Mouse (Mus musculus): ENCODE measurements around the gene 1110051M20Rik. TPM values are rescaled to one million over a fixed set of nuclear protein-coding genes. Genes with fewer than 3 reads are reported as not detected.

1110051M20Rik gene
- polyA plus RNA-seq, 1 experiment from 2014 or later: 69.4 TPM

GRCm38 (mm10) chr2:91476251-91476661 is 31.8 kb upstream of the 1110051M20Rik start:
- no peak overlapping the region for H3K9ac ChIP-seq (ENCODE audit: low read length)

GRCm38 (mm10) chr2:91475791-91476190 is 31.3 kb upstream of the 1110051M20Rik start:
- ATAC-seq (ENCODE audit: low read depth): no peak
- peaks cover 10% of the 10 kb centered on the region for H3K4me1 ChIP-seq (replicated peaks; ENCODE audit: control insufficient read depth, insufficient read depth, low read length)
- H3K36me3 ChIP-seq (ENCODE audit: control insufficient read depth, insufficient read depth, low read length): peaks cover 61% of the 10 kb centered on the region
- 68% methylated on average over 7 of the region's 7 CpGs for WGBS
- H3K4me3 ChIP-seq (ENCODE audit: low read length): no peak overlapping the region
- no peaks in the 10 kb centered on the region for H3K9me3 ChIP-seq (ENCODE audit: control insufficient read depth, low read length)
- H3K4me2 ChIP-seq (ENCODE audit: low read depth, low read length): no peak overlapping the region
- H3K9ac ChIP-seq (ENCODE audit: low read length): no peak overlapping the region
- H3K27ac ChIP-seq (ENCODE audit: low read length): no peak overlapping the region
- no peaks in the 10 kb centered on the region for H3K27me3 ChIP-seq (ENCODE audit: control insufficient read depth, insufficient read depth, low read depth, low read length)

More at GRCm38 (mm10) chr2:91476251-91476661, 31.8 kb upstream of the 1110051M20Rik start:
- Histone ChIP-seq H3K4me3 (ENCODE audit: low read length) (no peak overlapping the region), H3K27me3 (ENCODE audit: control insufficient read depth, insufficient read depth, low read depth, low read length) (no peaks in the 10 kb centered on the region), H3K9me3 (ENCODE audit: control insufficient read depth, low read length) (no peaks in the 10 kb centered on the region), H3K4me2 (ENCODE audit: low read depth, low read length) (no peak overlapping the region), H3K36me3 (ENCODE audit: control insufficient read depth, insufficient read depth, low read length) (peaks cover 60% of the 10 kb centered on the region), H3K4me1 (replicated peaks; ENCODE audit: control insufficient read depth, insufficient read depth, low read length) (peaks cover 10% of the 10 kb centered on the region), H3K27ac (ENCODE audit: low read length) (no peak overlapping the region)
- ATAC-seq (ENCODE audit: low read depth): no peak
- WGBS: 64% methylated on average over 17 of the region's 17 CpGs

DNA sequence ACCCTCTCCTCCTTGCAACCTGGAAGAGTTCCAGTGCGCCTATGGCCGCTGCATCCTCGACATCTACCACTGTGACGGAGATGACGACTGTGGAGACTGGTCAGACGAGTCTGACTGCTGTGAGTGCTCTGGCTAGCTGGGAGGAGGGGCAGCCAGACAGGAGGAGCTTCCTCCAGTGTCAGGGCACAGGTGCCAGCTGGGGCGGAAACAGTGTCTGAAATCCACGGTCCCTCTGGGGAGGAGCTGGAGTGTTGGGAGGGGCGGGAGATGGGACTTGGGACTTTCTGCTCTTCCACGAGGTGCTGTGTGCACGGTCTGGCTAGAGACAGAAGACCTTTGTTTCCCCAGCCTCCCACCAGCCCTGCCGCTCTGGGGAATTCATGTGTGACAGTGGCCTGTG is 29.9 kb upstream of the 1110051M20Rik start:
- H3K9me3 ChIP-seq (ENCODE audit: control insufficient read depth, low read length): no peaks in the 10 kb centered on the region
- H3K36me3 ChIP-seq (ENCODE audit: control insufficient read depth, insufficient read depth, low read length): peaks cover 54% of the 10 kb centered on the region
- no peak overlapping the region for H3K9ac ChIP-seq (ENCODE audit: low read length)
- no peaks in the 10 kb centered on the region for H3K27me3 ChIP-seq (ENCODE audit: control insufficient read depth, insufficient read depth, low read depth, low read length)
- no peak overlapping the region for H3K4me2 ChIP-seq (ENCODE audit: low read depth, low read length)
- H3K4me3 ChIP-seq (ENCODE audit: low read length): no peak overlapping the region
- 51% methylated on average over 12 of the region's 12 CpGs for WGBS
- ATAC-seq (ENCODE audit: low read depth): peak; percentile 83
- H3K27ac ChIP-seq (ENCODE audit: low read length): no peak overlapping the region; the same call in 1 of the 2 replicates
- peaks cover 10% of the 10 kb centered on the region for H3K4me1 ChIP-seq (replicated peaks; ENCODE audit: control insufficient read depth, insufficient read depth, low read length)

DNA sequence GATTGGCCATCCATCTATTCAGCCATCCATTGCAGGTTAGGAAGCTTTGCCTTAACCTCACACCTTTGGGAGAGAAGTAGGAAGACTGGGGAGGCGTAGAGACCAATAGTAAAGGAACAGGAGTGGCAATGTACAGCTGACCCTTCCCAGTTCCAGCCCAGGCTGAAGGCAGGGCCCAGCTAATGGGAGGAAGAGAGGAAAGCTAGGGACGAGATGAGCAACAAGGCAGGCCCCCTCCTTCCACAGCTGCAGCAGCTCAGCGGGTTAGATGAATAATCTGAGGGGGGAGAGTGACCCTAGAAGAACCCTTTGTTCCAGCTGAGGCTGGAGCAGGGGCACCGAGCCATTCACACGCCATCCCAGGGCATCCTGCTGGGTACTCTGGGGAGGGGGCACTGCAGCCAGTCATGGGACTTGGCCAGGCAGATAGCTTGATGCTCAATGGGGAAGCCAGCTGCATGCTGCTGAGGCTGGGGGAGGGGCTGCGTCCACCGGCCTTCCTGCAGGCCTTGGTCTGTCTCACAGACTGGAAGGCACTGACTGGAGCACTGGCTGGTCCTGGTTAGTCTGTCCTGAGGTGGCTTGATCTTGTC is 25.6 kb upstream of the 1110051M20Rik start:
- 38% methylated on average over 7 of the region's 7 CpGs for WGBS
- H3K4me2 ChIP-seq (ENCODE audit: low read depth, low read length): no peak overlapping the region

DNA sequence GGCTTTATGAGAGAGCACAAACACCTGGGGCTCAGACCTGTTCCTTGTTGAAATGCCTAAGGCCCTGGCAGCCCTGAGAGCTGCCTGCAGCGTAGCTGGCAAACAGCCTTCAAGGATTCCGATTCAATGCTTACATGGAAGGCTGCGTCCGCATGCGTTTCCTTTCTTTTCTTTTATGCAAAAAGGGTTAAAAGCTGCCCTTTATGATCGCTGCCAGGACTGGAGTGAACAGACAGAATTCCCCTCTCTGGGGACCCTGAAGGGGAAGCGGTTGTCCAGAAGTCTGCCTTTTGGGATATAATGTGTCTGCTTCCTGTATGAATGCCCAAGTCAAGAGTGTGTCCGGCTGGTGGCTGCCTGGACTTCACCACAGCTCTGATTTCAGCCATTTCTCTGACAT is 23.1 kb upstream of the 1110051M20Rik start:
- Histone ChIP-seq H3K36me3 (ENCODE audit: control insufficient read depth, insufficient read depth, low read length) (peaks cover 10% of the 10 kb centered on the region), H3K9ac (ENCODE audit: low read length) (peak overlapping the region; percentile 37; the same call in 1 of the 2 replicates), H3K27ac (ENCODE audit: low read length) (peak overlapping the region; percentile 79), H3K4me2 (ENCODE audit: low read depth, low read length) (peak overlapping the region; percentile 34), H3K4me1 (replicated peaks; ENCODE audit: control insufficient read depth, insufficient read depth, low read length) (peaks cover 14% of the 10 kb centered on the region), H3K27me3 (ENCODE audit: control insufficient read depth, insufficient read depth, low read depth, low read length) (no peaks in the 10 kb centered on the region), H3K9me3 (ENCODE audit: control insufficient read depth, low read length) (no peaks in the 10 kb centered on the region), H3K4me3 (ENCODE audit: low read length) (peak overlapping the region; percentile 4; the same call in 1 of the 2 replicates)
- ATAC-seq (ENCODE audit: low read depth): peak; percentile 41; the same call in 1 of the 2 replicates
- WGBS: 40% methylated on average over 8 of the region's 8 CpGs

More for the DNA sequence above, 25.6 kb upstream of the 1110051M20Rik start:
- Histone ChIP-seq H3K27ac (ENCODE audit: low read length) (no peak overlapping the region), H3K36me3 (ENCODE audit: control insufficient read depth, insufficient read depth, low read length) (peaks cover 20% of the 10 kb centered on the region), H3K4me3 (ENCODE audit: low read length) (no peak overlapping the region), H3K9ac (ENCODE audit: low read length) (no peak overlapping the region), H3K27me3 (ENCODE audit: control insufficient read depth, insufficient read depth, low read depth, low read length) (no peaks in the 10 kb centered on the region), H3K4me1 (replicated peaks; ENCODE audit: control insufficient read depth, insufficient read depth, low read length) (peaks cover 19% of the 10 kb centered on the region), H3K9me3 (ENCODE audit: control insufficient read depth, low read length) (no peaks in the 10 kb centered on the region)
- ATAC-seq (ENCODE audit: low read depth): no peak

DNA sequence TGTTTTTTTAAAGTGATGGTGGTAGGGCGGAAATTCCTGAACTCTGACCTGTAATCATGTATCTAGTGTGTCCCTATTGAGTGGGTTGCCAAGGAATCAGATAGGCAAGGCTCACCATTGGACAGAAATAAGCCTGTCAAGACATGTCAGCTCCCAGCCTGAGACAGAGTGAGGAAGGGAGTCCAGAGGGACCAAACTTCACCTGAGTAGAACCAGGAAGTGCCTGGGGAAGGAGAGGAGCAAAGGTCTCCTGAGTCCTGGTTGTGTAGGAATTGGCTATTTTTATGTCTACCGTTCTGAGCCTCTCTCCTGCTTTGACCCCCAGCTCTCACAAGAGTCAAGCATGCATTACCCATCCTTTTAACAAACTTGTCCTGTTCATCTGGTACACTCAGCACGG is 21.4 kb upstream of the 1110051M20Rik start:
- WGBS: 77% methylated on average over 3 of the region's 3 CpGs
- H3K36me3 ChIP-seq (ENCODE audit: control insufficient read depth, insufficient read depth, low read length): no peaks in the 10 kb centered on the region; the same call in 1 of the 2 replicates
- no peak for ATAC-seq (ENCODE audit: low read depth)

GRCm38 (mm10) chr2:91462681-91463080 is 18.2 kb upstream of the 1110051M20Rik start:
- Histone ChIP-seq H3K4me2 (ENCODE audit: low read depth, low read length) (peak overlapping the region; percentile 9; the same call in 1 of the 2 replicates), H3K9ac (ENCODE audit: low read length) (peak overlapping the region; percentile 48; the same call in 1 of the 2 replicates), H3K27me3 (ENCODE audit: control insufficient read depth, insufficient read depth, low read depth, low read length) (no peaks in the 10 kb centered on the region), H3K36me3 (ENCODE audit: control insufficient read depth, insufficient read depth, low read length) (no peaks in the 10 kb centered on the region; the same call in 1 of the 2 replicates), H3K9me3 (ENCODE audit: control insufficient read depth, low read length) (peaks cover 4% of the 10 kb centered on the region; the same call in 1 of the 2 replicates), H3K4me3 (ENCODE audit: low read length) (no peak overlapping the region), H3K27ac (ENCODE audit: low read length) (peak overlapping the region; percentile 33; the same call in 1 of the 2 replicates), H3K4me1 (replicated peaks; ENCODE audit: control insufficient read depth, insufficient read depth, low read length) (peaks cover 39% of the 10 kb centered on the region)
- 20% methylated on average over 12 of the region's 12 CpGs for whole genome bisulfite sequencing
- ATAC-seq (ENCODE audit: low read depth): no peak

More for the DNA sequence above, 21.4 kb upstream of the 1110051M20Rik start:
- Histone ChIP-seq H3K4me3 (ENCODE audit: low read length) (no peak overlapping the region), H3K9ac (ENCODE audit: low read length) (no peak overlapping the region), H3K27me3 (ENCODE audit: control insufficient read depth, insufficient read depth, low read depth, low read length) (no peaks in the 10 kb centered on the region), H3K27ac (ENCODE audit: low read length) (no peak overlapping the region), H3K4me1 (replicated peaks; ENCODE audit: control insufficient read depth, insufficient read depth, low read length) (peaks cover 30% of the 10 kb centered on the region), H3K9me3 (ENCODE audit: control insufficient read depth, low read length) (no peaks in the 10 kb centered on the region), H3K4me2 (ENCODE audit: low read depth, low read length) (no peak overlapping the region)

- Histone ChIP-seq H3K27ac (ENCODE audit: low read length) (peak overlapping the region; percentile 33; the same call in 1 of the 2 replicates), H3K9me3 (ENCODE audit: control insufficient read depth, low read length) (peaks cover 4% of the 10 kb centered on the region; the same call in 1 of the 2 replicates), H3K27me3 (ENCODE audit: control insufficient read depth, insufficient read depth, low read depth, low read length) (no peaks in the 10 kb centered on the region), H3K4me2 (ENCODE audit: low read depth, low read length) (peak overlapping the region; percentile 9; the same call in 1 of the 2 replicates), H3K9ac (ENCODE audit: low read length) (0 out of 2 replicates have a peak overlapping the region, but pooled peaks have one; percentile 48), H3K4me3 (ENCODE audit: low read length) (no peak overlapping the region), H3K36me3 (ENCODE audit: control insufficient read depth, insufficient read depth, low read length) (no peaks in the 10 kb centered on the region), H3K4me1 (replicated peaks; ENCODE audit: control insufficient read depth, insufficient read depth, low read length) (peaks cover 34% of the 10 kb centered on the region)
- WGBS: 9% methylated on average over 2 of the region's 2 CpGs
- ATAC-seq (ENCODE audit: low read depth): no peak
These were observed 17.7 kb upstream of the 1110051M20Rik start for GRCm38 (mm10) chr2:91462196-91462595.

DNA sequence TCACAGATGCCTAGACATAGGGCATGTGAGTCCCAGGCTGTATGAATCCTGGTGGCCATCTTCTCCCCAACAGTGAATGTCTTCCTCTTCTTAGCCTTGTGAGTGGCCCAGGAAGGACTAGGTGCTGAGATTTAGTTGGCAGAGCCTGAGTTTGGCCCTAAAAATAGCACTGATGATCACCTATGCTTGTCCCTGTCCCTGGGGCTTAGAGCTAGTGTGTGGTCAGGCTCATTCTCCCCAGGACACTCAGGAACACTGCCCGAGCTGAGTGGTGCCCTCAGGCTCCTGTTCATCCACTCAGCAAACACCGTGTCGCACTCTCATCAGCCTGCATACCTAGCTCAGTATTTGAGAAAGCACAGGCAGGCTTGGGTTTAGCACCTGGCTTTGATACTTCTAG is 16.8 kb upstream of the 1110051M20Rik start:
- Histone ChIP-seq H3K9ac (ENCODE audit: low read length) (no peak overlapping the region), H3K4me2 (ENCODE audit: low read depth, low read length) (no peak overlapping the region; the same call in 1 of the 2 replicates), H3K27me3 (ENCODE audit: control insufficient read depth, insufficient read depth, low read depth, low read length) (no peaks in the 10 kb centered on the region), H3K36me3 (ENCODE audit: control insufficient read depth, insufficient read depth, low read length) (no peaks in the 10 kb centered on the region), H3K4me3 (ENCODE audit: low read length) (no peak overlapping the region), H3K4me1 (replicated peaks; ENCODE audit: control insufficient read depth, insufficient read depth, low read length) (peaks cover 41% of the 10 kb centered on the region), H3K9me3 (ENCODE audit: control insufficient read depth, low read length) (peaks cover 4% of the 10 kb centered on the region; the same call in 1 of the 2 replicates), H3K27ac (ENCODE audit: low read length) (peak overlapping the region; percentile 10)
- no peak for ATAC-seq (ENCODE audit: low read depth)
- WGBS: 44% methylated on average over 3 of the region's 3 CpGs
